Mouse (Mus musculus) lung, adult 2 months (tissue): ENCODE measurements at regions not wholly inside any gene's neighbourhood (a gene's known extent, or its start where the extent isn't known, plus 50 kb on each side); places are given as distances from the start of the nearest gene placed in this dataset.

ENCODE experiments used
- CTCF ChIP-seq: fragments of 200-500 bp; IDR thresholded peaks from 2 replicates; pipeline ENCODE4 v1.5.1; 2011; ENCODE audit warnings: mild to moderate bottlenecking, low read length, control low read depth; ENCODE audit not compliant: insufficient read depth
- POLR2A ChIP-seq: fragments of 200-500 bp; IDR thresholded peaks from 2 replicates; pipeline ENCODE4 v1.6.1; 2011; ENCODE audit warnings: low read depth, mild to moderate bottlenecking, control low read depth, low read length, borderline replicate concordance; ENCODE audit errors: extremely low read depth

DNA sequence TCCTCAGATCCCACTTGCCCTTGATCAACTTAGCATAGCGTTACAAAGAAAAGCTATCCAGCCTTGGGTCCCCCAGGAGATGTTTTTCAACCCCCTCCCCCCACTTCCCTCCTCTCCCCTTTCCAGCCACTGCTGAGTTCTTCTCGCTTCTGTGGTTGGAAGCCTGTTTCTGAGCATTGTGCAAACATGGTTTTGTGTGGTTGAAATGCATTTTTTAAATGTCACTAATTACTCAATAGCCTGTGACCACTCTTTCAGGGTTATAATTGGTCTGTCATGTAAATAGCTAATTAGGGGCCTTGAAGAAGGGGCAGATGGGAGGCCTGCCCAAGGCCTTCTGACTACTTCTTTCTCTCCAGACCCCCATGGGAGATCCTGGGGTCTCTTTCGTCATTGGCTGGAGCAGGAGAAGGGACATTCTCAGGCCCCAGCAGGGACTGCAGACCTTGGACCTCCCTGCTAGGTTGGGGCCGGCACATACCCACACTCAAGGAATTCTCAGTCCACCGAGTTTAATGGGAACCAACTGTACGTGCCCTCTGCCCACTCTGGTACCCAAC, 353.8 kb downstream of the Med13l start:
- TF ChIP-seq CTCF = no peak
- no peak for TF ChIP-seq POLR2A
